Mouse (Mus musculus): ENCODE results near the gene Tmem41b. TPM values are rescaled to one million over a fixed set of nuclear protein-coding genes. Genes with fewer than 3 reads are reported as not detected.
"Not testable (repeated sequence)": the region's sequence is repeated elsewhere in the genome, so short reads cannot be mapped to it uniquely, and the experiment has no call there.

Tmem41b gene
- total RNA-seq, 1 experiment from 2014 or later = 64.2 TPM

DNA sequence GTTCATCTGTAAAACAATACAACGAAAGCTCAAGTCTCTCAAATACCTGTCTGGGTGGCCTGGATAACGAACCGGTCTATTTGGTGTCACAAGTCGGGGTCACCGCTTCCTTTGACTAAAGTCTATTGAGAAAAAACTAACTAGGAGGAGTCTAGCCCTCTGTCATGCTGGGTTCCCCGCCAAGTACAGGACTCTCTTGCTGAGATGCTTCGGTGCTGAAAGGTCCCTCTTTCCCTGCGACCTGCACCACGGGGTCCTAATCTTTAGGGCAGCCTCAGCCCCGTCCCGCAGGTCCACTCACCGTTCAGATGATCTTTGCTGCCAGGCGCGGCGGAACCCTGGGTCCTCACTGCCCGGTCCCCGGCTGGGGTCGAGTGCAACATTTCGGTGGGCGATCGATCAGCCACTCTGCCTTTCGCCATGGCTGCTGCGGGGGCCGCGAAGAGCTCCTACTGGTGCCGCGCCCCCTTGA is 1.0 kb downstream of the Tmem41b start:
- ATAC-seq (ENCODE audit: extremely low read depth, insufficient number of reproducible peaks, low FRiP score, poor library complexity, severe bottlenecking) = no peak

DNA sequence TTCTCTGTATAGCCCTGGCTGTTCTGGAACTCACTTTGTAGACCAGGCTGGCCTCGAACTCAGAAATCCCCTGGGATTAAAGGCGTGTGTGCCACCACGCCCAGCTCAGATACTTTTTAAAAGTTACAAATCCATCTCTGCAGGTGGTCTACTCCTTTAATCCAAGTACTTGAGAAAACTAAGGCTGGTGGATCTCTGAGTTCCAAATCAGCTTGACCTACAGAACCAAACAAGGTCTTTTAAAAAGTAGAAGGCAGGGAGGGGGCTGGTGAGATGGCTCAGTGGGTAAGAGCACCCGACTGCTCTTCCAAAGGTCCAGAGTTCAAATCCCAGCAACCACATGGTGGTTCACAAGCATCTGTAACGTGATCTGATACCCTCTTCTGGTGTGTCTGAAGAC is 2.1 kb downstream of the Tmem41b start:
- ATAC-seq (ENCODE audit: extremely low read depth, insufficient number of reproducible peaks, low FRiP score, poor library complexity, severe bottlenecking) = not testable (repeated sequence)

DNA sequence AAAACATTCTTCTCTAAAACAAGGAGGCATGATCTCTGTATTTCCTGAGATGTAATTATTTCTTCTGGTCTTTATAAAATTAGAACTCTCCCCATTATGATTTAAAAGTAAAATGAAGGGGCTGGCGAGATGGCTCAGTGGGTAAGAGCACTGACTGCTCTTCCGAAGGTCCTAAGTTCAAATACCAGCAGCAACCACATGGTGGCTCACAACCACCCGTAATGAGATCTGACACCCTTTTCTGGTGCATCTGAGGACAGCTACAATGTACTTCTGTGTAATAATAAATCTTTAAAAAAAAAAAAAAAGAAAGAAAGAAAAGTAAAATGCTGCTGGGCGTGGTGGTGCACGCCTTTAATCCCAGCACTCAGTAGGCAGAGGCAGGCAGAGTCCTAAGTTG is 9.6 kb downstream of the Tmem41b start:
- not testable (repeated sequence) for ATAC-seq (ENCODE audit: extremely low read depth, insufficient number of reproducible peaks, low FRiP score, poor library complexity, severe bottlenecking)

DNA sequence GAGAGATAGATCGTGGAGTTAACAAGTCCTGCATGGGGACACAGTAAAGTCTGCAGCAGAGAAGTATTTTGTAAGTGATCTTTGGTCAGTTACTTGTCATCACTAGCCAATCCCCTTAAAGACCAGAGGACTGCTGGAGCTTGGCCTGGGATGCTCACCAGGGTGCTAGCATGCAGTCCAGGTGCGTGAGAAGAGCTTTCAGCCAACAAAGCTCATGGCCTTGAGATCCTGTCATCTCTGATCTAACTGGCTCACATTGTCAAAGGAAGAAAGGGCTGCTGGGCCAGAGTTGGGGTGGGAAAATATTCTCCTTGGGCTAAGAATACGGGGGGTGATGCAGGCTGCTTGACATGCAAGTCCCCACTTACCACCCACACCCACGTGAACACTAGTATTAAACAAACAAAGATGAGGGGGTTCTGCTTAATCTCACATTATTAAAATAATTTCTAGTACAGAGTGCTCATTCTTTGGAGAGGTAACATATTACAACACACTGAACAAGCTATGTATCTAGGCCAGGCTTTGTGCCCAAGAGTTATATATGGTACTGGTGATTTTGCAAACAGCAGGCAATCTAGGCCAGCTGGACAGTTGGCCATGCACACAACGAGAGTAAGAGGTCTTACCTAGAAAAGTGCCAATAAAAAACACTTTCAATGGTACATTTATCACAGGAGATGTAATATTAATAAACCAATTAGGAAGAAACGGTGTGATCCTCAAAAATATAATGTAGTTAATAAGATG is 10.6 kb downstream of the Tmem41b start:
- ATAC-seq (ENCODE audit: extremely low read depth, insufficient number of reproducible peaks, low FRiP score, poor library complexity, severe bottlenecking) = no peak

DNA sequence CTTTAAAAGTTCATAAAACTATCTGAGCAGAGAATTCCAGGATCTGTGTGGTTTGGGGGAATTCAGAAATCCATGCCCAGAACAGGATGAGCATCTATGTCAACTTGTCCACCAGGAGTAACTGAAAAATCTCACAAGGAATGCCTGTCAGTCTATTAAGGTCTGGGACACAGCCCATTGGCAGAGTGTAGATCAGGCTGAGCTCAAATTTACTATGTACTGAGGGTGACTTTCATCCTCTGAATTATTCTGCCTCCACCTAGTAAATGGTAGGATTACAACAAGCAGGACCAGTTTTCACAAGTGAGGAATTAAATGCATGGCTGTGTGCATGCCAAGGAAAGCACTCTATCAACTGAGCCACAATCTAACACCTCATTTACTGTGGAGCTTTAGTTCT is 17.2 kb downstream of the Tmem41b start:
- ATAC-seq (ENCODE audit: extremely low read depth, insufficient number of reproducible peaks, low FRiP score, poor library complexity, severe bottlenecking) = no peak

DNA sequence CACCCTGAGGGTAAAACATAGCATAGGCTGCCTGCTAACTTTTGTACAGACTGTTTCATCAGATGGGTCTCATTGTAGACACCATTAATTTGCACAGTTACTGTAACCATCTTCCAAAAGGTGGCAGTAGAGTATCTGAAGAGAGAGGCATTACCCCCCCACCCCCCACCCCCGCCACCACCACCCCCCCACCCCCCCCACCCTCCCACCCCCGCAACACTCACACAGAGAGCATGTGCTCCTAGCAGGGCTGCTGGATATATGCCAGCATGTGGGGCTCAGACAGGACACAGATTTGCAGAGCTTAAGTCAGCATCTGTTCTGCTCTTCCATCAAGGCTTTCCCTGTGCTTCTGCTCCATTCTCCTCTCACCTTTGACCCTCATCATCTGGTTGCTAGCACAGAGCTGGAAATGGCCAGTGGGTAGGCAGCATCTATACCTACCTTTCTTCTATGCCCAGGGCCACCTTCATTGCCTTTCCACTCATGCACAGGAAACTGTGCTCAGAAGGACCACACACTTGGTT is 17.7 kb downstream of the Tmem41b start:
- ATAC-seq (ENCODE audit: extremely low read depth, insufficient number of reproducible peaks, low FRiP score, poor library complexity, severe bottlenecking) = no peak

DNA sequence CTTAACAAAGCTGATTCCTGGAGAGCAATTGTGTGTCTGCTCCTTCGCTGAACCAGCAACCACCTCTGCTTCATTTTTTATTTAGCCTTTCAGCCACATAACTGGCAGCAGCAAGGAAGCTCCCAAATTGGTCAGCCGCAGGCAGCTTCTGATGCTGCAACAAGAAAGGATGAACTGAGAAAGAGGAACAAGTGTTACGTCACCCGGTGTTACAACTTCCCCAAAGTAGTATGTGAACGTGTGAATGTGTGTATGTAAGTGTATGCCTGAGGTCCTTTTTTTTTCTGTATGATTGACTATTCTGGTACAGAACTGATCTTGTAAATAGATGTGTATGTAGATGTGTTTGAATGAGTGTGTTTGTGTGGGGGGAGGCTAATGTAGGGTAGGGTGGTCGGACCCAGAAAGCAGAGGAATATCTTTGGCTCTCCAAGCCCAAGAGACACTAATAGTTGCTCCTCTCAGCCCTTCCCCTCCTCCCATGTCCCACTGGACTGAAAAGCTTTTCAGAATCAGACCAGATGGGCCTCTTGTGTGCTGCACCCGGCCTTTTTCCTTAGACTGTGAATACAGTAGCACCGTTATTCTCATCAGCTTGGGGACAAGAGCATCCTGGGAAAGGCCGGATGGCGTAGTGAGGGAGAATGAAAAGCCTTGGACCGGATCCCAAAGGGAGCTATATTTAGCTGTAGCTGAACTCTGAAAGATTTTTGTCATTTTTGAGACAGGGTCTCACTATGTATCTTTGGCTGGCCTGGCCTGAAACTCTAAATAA is 18.7 kb downstream of the Tmem41b start:
- peak; percentile 99 for ATAC-seq (ENCODE audit: extremely low read depth, insufficient number of reproducible peaks, low FRiP score, poor library complexity, severe bottlenecking)

DNA sequence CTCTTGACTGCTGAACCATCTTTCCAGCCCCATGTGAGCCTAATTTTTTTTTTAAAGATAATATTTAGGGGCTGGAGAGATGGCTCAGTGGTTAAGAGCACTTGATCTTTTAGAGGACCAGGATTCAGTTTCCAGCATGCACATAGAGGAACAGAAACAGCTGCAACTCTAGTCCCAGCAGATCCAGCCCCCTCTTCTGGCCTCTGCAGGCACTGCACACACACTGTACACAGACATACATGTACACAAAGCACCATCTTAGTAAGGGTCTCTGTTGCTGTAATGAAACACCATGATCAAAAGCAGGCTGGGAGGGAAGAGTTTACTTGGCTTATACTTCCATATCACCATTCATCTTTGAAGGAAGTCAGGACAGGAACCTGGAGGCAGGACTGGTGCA is 21.1 kb downstream of the Tmem41b start:
- no peak for ATAC-seq (ENCODE audit: extremely low read depth, insufficient number of reproducible peaks, low FRiP score, poor library complexity, severe bottlenecking)

DNA sequence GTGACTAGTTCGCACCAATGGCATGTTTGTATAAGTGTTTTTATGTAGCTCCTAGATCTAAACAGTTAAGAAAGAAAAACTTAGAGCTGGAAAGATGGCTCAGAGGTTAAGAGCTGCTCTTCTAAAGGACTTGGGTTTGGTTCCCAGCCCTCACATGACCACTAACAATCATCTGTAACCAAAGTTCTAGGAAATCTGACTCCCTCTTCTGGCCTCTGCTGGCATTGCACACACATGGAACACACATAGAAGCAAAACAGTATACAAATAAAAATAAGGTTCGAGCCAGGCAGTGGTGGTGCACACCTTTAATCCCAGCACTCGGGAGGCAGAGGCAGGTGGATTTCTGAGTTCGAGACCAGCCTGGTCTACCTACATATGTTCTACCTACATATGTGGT is 23.0 kb downstream of the Tmem41b start:
- ATAC-seq (ENCODE audit: extremely low read depth, insufficient number of reproducible peaks, low FRiP score, poor library complexity, severe bottlenecking) = no peak

DNA sequence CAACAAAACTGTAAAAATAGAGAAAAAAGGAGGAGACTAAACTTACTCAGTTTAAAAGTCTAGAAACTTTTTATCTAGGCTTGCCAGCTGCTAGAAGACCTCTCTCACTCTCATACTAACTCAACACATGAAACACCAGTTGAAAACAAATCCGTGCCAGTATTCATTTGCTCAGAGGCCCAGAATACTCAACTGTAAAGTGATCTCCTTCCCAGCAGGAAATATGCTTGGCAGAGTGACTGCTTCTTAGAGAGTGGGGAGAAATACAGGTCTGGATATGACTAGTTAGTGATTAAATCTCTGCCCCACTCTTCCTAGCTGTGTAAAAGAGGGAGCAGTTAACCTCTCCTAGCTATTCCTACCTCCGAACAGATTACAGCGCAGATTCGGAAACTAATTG is 24.1 kb downstream of the Tmem41b start:
- no peak for ATAC-seq (ENCODE audit: extremely low read depth, insufficient number of reproducible peaks, low FRiP score, poor library complexity, severe bottlenecking)

DNA sequence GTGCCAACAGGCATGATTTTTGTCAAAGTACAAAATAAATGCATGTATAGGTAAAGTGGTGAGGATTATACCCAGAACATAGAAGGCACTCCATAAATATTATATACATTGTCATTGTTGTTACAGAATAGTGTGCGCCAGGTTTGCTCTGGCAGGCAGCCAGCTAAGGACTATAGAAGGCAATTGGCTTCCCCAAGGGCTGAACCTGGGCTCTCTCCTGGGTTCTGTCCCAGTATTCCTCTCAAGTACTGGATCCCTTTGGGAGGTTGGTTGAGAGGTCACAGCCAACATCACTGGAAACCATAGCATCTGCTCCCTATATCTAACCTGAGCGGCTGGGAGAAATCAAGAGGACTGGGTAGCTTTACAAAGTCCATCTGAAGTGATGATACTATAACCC is 25.2 kb downstream of the Tmem41b start:
- ATAC-seq (ENCODE audit: extremely low read depth, insufficient number of reproducible peaks, low FRiP score, poor library complexity, severe bottlenecking) = no peak

DNA sequence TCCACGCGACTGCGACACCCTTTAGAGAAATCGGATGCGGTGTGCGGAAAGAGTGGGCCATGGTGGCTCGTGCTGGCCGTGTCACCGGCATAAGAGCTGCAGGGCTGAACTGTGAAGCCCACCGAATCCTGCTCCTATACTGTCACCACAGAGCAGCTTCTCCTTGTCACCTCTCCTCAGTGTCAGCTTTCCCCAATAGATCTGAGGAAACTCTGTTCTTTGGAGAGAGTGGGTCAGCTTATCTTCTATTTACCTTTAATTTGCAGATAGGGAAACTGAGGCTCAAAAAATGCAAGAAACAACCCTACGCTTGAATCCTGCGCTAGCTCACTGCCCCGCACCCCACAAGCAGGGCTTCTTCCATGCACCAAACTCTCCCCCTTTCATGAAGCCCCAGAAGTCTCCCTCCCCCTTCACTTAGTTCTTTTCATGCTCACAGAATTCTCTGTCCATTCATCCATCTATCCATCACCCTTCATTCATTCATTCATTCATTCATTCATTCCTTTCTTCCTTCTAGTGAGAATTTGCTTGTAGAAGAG is 26.0 kb downstream of the Tmem41b start:
- ATAC-seq (ENCODE audit: extremely low read depth, insufficient number of reproducible peaks, low FRiP score, poor library complexity, severe bottlenecking) = no peak

DNA sequence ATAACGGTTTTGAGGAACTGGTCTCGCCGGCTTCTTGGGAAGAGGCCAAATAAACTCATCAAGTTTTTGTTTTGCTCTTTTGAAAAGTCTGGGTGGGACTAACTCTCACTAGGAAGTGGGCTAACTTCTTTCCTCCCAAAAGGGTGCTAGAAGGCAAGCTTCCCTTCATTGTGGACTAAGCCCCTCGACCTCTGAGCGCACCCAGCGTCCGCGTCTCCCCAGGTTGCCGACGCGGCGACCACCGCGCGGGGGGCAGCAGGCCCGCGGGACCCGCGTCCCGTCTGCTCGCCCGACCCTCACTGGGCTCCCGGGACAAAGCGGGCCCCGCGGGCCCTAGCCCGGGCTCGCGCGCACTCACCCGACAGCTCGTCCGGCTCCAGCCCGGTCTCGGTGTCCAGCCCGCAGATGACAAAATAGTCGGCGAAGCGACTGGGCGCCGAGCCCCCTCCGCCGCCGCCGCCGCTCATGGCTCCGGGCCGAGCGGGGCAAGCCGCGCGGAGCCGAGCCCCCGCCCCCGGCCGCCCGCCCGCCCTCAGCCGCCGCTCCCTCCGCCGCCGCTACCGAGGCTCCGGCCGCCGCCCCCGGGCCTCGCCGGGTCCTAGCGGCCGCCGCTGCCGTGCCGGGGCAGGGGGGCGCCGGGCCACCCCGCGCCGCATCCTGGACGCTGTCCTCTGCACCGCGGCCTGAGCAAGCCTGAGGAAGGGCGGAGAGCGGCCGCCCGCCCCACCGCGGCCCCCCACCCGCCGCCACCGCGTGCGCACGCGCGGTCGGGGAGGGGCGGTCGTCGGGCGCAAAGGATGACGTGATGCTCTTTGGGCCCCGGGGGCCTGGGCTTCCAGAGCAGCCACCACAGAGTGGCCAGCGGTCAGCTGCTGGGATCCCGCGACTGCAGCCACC is 26.8 kb downstream of the Tmem41b start, which contains the start of gene Dennd5a:
Dennd5a (minus strand) TSS at position 755 of the 897 bp plus-strand sequence.
- peak; percentile 59 for ATAC-seq (ENCODE audit: extremely low read depth, insufficient number of reproducible peaks, low FRiP score, poor library complexity, severe bottlenecking)

DNA sequence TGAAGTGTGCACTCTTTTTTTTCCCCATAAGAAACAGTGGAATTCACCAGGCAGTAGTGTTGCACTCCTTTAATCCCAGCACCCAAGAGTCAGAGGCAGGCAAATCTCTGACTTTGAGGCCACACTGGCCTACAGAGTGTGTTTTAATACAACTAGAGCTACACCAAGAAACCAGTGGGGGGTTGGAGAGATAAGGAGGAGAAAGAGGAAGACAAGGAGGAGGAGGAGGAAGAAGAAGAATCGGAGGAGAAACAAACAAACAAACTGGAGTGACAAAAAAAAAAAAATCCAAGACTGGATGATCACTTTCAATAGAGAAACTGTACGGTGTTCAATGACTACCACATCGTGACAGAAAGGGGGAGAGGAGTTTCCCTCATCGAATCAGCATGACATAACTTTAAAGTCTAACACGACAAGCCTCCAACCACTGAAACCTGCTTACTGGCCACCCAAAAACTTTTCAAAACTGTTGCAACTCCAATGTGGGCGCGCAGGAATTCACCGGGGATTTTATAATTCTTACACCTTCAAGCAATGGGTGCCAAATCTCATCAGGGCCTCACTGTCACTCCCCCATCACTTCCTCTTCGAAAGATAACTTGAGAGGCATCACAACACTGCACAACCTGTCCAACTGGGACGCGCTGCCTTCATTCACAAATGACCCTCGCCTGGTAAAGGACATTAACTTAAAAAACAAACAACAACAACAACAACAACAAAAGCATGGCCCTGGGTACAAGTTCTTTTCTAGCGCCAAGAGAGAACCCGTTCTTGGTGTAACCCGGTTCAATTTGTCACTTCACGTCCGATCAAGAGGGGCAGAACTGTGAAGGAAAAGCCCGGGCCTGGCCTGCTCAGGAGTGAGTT is 27.6 kb downstream of the Tmem41b start:
- peak; percentile 62 for ATAC-seq (ENCODE audit: extremely low read depth, insufficient number of reproducible peaks, low FRiP score, poor library complexity, severe bottlenecking)

DNA sequence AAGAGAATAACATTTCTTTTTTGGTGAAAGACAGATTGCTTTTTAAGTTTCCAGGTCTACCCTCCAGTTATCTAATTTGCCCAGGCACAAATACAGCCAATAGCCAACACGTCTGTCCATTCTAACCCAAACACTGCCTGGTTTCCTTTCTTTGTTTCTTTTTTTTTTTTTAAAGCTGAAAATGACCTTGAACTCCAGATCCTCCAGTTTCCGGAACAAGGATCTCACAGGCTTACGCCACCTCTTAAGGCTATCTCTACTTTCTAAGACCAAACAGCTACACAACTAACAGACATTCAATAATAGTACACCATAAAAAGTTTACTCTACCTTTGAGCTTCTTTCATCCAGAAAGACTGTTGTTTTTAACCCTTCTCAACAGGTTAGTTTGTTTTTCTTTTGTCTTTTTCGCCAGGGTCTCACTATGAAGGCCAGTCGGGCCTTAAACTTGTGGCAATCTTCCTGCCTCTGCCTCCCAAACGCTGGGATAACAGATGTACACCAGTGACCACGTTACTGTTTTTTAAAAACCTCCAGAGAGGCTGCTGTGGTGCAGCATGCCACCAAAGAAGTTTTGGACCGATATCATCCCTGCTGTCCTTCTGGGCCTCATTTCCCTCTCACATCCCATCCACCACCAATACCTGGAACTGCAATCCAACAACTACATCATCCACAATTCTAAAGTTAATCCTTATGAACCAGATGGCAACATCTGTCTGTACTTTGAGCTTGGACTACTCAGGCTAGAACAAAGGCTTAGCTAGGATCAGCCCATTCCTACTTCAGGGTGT is 28.5 kb downstream of the Tmem41b start:
- ATAC-seq (ENCODE audit: extremely low read depth, insufficient number of reproducible peaks, low FRiP score, poor library complexity, severe bottlenecking) = no peak

DNA sequence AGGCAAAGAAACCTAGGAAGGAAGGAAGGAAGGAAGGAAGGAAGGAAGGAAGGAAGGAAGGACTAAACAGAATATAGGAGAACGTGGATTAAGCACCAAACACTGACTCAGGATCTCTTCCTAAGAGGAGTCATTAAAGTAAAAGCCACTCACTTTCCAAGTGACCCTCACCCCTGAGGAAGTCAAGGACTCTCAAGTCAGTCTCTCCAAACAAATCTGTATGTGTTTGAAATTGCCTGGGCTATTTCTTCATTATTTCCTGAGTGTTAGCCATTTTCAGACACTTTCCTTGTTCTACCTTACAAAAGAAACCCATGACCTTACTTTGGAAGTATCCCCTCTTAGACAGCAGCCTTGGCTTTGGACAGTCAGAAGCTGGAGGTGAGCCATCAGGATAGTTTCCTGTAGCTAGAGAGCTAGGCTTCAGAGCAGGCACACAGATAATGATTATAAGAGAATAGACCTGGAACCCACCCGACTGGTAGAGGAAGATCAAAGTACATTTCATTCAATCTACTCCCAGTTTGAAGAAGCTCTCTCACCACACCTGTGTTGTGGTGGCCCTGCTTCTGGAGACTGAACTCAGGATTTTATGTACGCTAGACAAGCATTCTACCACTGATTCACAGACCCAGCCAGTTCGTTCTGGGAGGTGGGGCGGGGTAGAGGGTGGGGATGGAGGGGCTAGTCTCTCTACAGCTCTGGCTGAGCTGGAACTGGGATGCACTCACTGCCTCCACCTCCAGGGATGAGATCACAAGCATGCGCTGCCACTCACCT is 31.9 kb downstream of the Tmem41b start:
- no peak for ATAC-seq (ENCODE audit: extremely low read depth, insufficient number of reproducible peaks, low FRiP score, poor library complexity, severe bottlenecking)

Measured in neutrophil, adult 5-6 weeks (primary cell).